11 mouse cellular contexts compared by ENCODE assay signal in the genomic region with DNA sequence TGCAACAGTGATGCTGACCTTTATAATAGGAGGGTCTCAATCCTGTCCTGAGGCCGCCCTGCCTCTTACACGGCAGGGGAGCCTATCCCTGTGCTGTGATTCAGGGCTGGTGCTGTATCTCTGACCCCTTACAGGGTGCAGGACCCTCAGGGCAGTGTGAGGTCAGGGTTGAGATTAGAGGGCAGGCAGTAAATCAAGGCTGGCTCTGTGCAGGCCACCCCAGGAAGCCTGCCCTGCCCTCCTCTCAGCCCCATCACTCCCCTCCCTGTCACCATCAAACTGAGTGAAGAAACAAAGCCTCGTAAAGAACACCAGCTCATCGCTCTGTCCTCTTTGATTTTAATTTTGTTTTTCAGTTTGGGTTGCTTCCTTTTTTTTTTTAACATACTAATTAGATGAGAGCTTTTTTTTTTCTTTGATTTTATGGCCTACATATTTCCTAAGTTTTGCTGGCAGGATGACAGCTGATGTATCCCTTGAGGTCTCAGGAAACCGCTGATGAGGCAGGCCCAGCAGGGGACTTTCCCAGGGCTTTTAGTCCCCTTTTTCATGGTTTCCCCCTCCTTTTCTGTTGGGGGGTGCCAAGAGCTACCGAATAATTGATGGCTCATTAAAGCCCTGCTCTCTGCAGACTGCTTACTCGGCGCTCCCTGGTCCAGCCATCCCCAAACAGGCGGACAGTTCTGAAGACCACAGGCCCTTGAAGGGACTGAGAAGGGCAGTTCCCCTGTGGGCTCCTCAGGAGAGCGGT. TPM values are rescaled to one million over a fixed set of nuclear protein-coding genes. Genes with fewer than 3 reads are reported as not detected.
DNase-seq lines count a peak whose midpoint lies in the region; ATAC-seq lines count a peak whose summit lies in the region.
"Had no signal": no experiment of that assay in that cellular context is flagged by ENCODE, and none has a peak within 500 bp of the region (broad histone marks: within the 10 kb centered on the region; RNA-seq: fewer than 3 reads in every experiment).

No protein-coding gene starts in this region.

- H3K4me1 ChIP-seq in forebrain, embryonic 12.5 days: peaks cover 45% of the 10 kb centered on the region
- H3K4me1 ChIP-seq in kidney, embryonic 15.5 days: peaks cover 39% of the 10 kb centered on the region
- H3K4me1 ChIP-seq in midbrain, embryonic 16.5 days (ENCODE audit: control insufficient read depth, insufficient read depth, low read length): peaks cover 34% of the 10 kb centered on the region
- H3K4me1 ChIP-seq: heart, embryonic 15.5 days had no signal

- 19% methylated on average over 10 of the region's 10 CpGs for WGBS in forebrain, embryonic 12.5 days
- 25% methylated on average over 10 of the region's 10 CpGs for WGBS in kidney, embryonic 15.5 days
- 20% methylated on average over 10 of the region's 10 CpGs for WGBS in midbrain, embryonic 16.5 days

- DNase-seq in frontal cortex, adult 2 months (ENCODE audit: extremely low spot score in 1 of 2, low spot score in 1 of 2): no peak
- DNase-seq in cerebellum, adult 11-12 months: no peak
- no peak for DNase-seq in heart, adult 11 months
- DNase-seq in adrenal gland, adult (ENCODE audit: inconsistent age in 2 of 2, low spot score in 1 of 2): no peak
- DNase-seq: right cerebral cortex, adult 18-20 months had no signal

- peak overlapping the region; percentile 68 for H3K27ac ChIP-seq in forebrain, embryonic 12.5 days
- H3K27ac ChIP-seq in kidney, embryonic 15.5 days: peak overlapping the region; percentile 32; the same call in 1 of the 2 replicates
- H3K27ac ChIP-seq in midbrain, embryonic 16.5 days (ENCODE audit: low read length): peak overlapping the region; percentile 78
- H3K27ac ChIP-seq: heart, embryonic 15.5 days had no signal

- H3K4me2 ChIP-seq in forebrain, embryonic 12.5 days: no peak overlapping the region
- no peak overlapping the region for H3K4me2 ChIP-seq in kidney, embryonic 15.5 days
- no peak overlapping the region for H3K4me2 ChIP-seq in midbrain, embryonic 16.5 days (ENCODE audit: low read length)
- H3K4me2 ChIP-seq: heart, embryonic 15.5 days had no signal

- no peak overlapping the region for H3K4me3 ChIP-seq in forebrain, embryonic 12.5 days (replicated peaks)
- no peak overlapping the region for H3K4me3 ChIP-seq in kidney, embryonic 15.5 days (replicated peaks)
- H3K4me3 ChIP-seq in midbrain, embryonic 16.5 days (ENCODE audit: low read depth, low read length): no peak overlapping the region
- H3K4me3 ChIP-seq: heart, embryonic 15.5 days had no signal

- no peaks in the 10 kb centered on the region for H3K27me3 ChIP-seq in forebrain, embryonic 12.5 days
- H3K27me3 ChIP-seq in kidney, embryonic 15.5 days: no peaks in the 10 kb centered on the region
- H3K27me3 ChIP-seq in midbrain, embryonic 16.5 days (ENCODE audit: control insufficient read depth, insufficient read depth, low read depth, low read length): no peaks in the 10 kb centered on the region
- H3K27me3 ChIP-seq: heart, embryonic 15.5 days had no signal

- peak; percentile 23 for ATAC-seq in activated CD4-positive, CD25-positive, alpha-beta regulatory T cell, adult 4 months
- no peak for ATAC-seq in forebrain, embryonic 12.5 days (ENCODE audit: low FRiP score)
- peak; percentile 38; the same call in 1 of the 2 replicates for ATAC-seq in kidney, embryonic 15.5 days (replicated peaks; ENCODE audit: low FRiP score)
- ATAC-seq in midbrain, embryonic 16.5 days: no peak

- H3K9ac ChIP-seq in forebrain, embryonic 12.5 days: no peak overlapping the region
- H3K9ac ChIP-seq in kidney, embryonic 15.5 days: no peak overlapping the region
- no peak overlapping the region for H3K9ac ChIP-seq in midbrain, embryonic 16.5 days (ENCODE audit: low read depth, low read length)
- H3K9ac ChIP-seq: heart, embryonic 15.5 days had no signal

- peaks cover 29% of the 10 kb centered on the region for H3K36me3 ChIP-seq in forebrain, embryonic 12.5 days (replicated peaks)
- H3K36me3 ChIP-seq in kidney, embryonic 15.5 days: peaks cover 22% of the 10 kb centered on the region
- 0 out of 2 replicates have a peak, but pooled peaks cover 2% of the 10 kb centered on the region for H3K36me3 ChIP-seq in midbrain, embryonic 16.5 days (ENCODE audit: control insufficient read depth, insufficient read depth, low read length)

- no peaks in the 10 kb centered on the region for H3K9me3 ChIP-seq in forebrain, embryonic 12.5 days
- H3K9me3 ChIP-seq in kidney, embryonic 15.5 days (replicated peaks): no peaks in the 10 kb centered on the region
- no peaks in the 10 kb centered on the region for H3K9me3 ChIP-seq in midbrain, embryonic 16.5 days (replicated peaks; ENCODE audit: control insufficient read depth, low read length, poor library complexity, severe bottlenecking)
- H3K9me3 ChIP-seq: G1E; heart, embryonic 15.5 days had no signal

RNA-seq across cellular contexts. Expression of a gene that starts 27.0 kb away (rescaled TPM):
- not detected for polyA plus RNA-seq in activated CD4-positive, CD25-positive, alpha-beta regulatory T cell, adult 4 months (2017; shearing (Covaris generic))
- polyA plus RNA-seq in forebrain, embryonic 12.5 days (2016; fragmentation: Nextera tagmentation; extraction: Ambion mirVana): 3.5 TPM in 2 replicates
- 0.40 and 0.74 TPM in 2 replicates for polyA plus RNA-seq in kidney, embryonic 15.5 days (2015; fragmentation: Nextera tagmentation; extraction: Ambion mirVana)
- 19.6 and 26.6 TPM in 2 replicates for polyA plus RNA-seq in midbrain, embryonic 16.5 days (2015; fragmentation: Nextera tagmentation; extraction: Ambion mirVana)
- polyA plus RNA-seq in frontal cortex, adult 2 months (2012; rRNA removed): 61.1 and 72.3 TPM in 2 replicates
- polyA plus RNA-seq: G1E; heart, embryonic 15.5 days had no signal

Comparison
In these comparisons a context has a peak if more than half of its experiments do, and no peak if none do; other contexts are left out.
1. ATAC-seq: peak in activated CD4-positive, CD25-positive, alpha-beta regulatory T cell, adult 4 months (single experiment) and kidney, embryonic 15.5 days (single experiment); none in forebrain, embryonic 12.5 days (single experiment) and midbrain, embryonic 16.5 days (single experiment).
2. Peak in every context shown above with its lines, with median percentiles within 50 percentile points of each other: H3K27ac ChIP-seq.